Mouse (Mus musculus) urinary bladder, adult 2 months (tissue): ENCODE measurements around the gene 4931406C07Rik. TPM values are rescaled to one million over a fixed set of nuclear protein-coding genes. Genes with fewer than 3 reads are reported as not detected.

Experiments
- DNase-seq: peaks from one replicate; pipeline ENCODE4 v3.0.0; 2022; ENCODE audit warnings: low spot score
- polyA plus RNA-seq: library from polyadenylated mRNA; depleted of rRNA; stranded (reverse); fragments of >200 nt; gene quantifications from 2 replicates; pipeline ENCODE4 v1.2.3, GENCODE M21; 2012

The 4931406C07Rik gene
- polyA plus RNA-seq, 1 experiment: 50.7 TPM

DNA sequence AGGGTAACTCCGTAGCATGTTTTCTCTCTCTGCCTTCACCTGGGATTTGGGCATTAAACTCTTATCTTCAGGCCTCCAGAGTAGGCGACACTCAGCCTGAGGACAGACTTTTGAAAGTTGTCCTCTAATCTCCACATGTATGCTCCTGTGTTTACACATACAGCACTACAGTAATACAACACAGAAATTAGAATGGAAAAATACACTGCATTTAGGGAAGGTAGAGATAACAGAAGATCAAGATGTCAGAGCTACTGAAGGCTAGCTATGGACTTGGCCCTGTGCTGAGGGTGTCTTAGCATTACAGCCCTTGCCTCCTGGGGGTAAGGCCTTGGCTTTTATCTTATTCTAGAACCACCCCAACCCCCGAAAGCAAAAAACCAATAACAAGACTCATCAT, 17.8 kb downstream of the 4931406C07Rik start:
- no peak for DNase-seq

GRCm38 (mm10) chr9:15287846-15288245, 18.4 kb downstream of the 4931406C07Rik start:
- DNase-seq: no peak

DNA sequence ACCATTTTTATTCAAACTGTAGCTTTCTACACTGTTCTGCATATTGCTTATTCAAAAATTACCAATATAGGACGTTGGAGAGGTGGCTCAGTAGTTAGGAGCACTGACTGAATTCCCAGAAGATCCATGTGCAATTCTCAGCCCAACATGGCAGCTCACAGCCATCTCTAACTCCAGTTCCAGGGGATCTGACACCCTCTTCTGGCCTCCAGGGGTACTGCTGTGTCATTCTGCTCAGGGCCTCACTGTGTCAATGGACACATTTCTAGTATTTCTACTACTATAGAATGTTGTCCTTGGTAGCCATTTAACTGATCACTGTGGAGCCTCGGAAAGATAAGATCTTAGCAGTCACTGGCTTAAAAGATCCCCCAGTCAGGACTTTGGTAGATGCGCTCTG, 20.8 kb downstream of the 4931406C07Rik start:
- DNase-seq: no peak

DNA sequence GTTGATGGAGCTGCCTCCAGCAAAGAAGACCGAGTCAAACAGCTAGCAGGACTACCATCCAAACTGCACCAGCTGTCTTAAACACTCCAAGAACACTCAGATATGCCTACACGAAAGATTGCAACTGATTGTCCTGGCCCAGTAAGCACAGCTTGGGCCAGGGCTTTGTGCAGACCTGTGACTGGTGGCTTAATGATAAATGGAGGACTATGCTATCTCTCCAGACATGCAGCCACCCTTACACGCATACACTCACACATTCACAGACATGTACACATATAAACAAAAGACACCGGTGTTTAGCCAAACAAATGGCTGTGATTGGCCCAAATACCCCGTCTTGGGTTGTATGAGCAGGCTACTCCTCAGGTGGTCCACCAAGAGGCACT, 25.8 kb downstream of the 4931406C07Rik start:
- DNase-seq: no peak

GRCm38 (mm10) chr9:15279649-15280490, 26.4 kb downstream of the 4931406C07Rik start, which contains the start of gene Med17:
Gene Med17 (minus strand): TSS chr9:15279931.
- DNase-seq: peak; percentile 82

- no peak for DNase-seq
Observed at GRCm38 (mm10) chr9:15279139-15279648, 27.1 kb downstream of the 4931406C07Rik start.

- no peak for DNase-seq
Observed at GRCm38 (mm10) chr9:15278343-15278742, 27.9 kb downstream of the 4931406C07Rik start.

- no peak for DNase-seq
Observed at GRCm38 (mm10) chr9:15276855-15277254, 29.4 kb downstream of the 4931406C07Rik start.

GRCm38 (mm10) chr9:15273981-15274380, 32.3 kb downstream of the 4931406C07Rik start:
- DNase-seq: no peak

DNA sequence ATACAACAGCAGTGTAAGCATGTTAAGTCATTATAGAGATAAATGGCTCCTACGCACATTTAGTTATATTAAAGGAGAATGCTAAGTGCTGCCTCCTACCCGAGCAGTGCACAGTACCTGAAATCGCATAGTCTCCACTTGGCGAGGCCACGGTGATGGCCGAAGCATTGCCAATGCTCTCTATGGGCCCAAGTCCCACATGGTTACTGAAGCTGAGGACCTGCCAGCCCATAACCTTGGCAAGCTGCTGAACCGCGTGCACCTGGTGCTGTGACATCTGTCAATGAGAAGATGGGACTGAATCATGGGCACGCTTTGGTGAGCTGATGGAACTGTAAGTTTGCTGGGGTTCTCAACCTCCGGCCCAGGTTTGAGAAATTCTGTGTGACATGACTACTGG, 42.8 kb downstream of the 4931406C07Rik start:
- DNase-seq: no peak

- DNase-seq: no peak
Observed at GRCm38 (mm10) chr9:15261980-15262379, 44.3 kb downstream of the 4931406C07Rik start.

DNA sequence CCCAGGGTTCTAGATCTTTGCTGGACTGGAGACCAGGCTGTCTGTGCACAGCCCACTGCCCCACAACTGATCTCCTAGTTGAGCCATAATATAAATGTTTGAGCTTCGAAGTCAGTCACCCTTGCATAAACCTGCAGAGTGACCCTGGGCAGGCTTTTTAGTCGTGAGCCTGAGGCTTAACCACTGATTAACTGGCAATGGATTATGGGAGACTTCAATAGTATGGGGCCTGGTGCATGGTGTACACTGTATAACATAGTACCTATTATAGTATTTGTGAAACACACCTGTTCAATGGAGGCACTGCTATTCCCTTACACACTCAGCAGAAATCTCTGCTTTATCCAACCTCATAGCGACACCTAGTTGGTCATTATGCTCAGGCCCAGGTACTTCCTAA, 50.0 kb downstream of the 4931406C07Rik start:
- DNase-seq: no peak

DNA sequence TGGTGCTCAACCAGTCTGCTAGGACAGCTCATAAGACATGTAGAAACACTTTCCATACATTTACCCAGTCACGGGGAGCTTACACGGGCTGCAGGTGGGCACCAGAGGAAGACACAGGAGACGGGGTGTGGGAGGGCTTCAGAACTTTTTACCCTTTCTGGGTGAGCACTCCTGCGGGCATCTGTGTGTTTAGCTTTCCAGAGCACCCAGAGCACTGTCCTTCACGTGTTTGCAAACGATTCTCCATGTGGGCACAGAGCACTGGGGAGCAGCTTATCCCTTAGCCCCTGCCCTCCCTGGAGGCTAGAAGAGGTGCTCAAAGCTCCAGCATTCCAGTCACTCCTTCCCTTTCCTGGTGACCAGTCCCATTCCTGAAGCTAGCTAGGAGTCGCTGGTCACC, 51.7 kb downstream of the 4931406C07Rik start:
- no peak for DNase-seq

GRCm38 (mm10) chr9:15252196-15252595, 54.1 kb downstream of the 4931406C07Rik start:
- DNase-seq: no peak

GRCm38 (mm10) chr9:15250376-15250775, 55.9 kb downstream of the 4931406C07Rik start:
- no peak for DNase-seq

- DNase-seq: no peak
Observed at GRCm38 (mm10) chr9:15245319-15246075, 60.8 kb downstream of the 4931406C07Rik start.

- DNase-seq: no peak
Observed at GRCm38 (mm10) chr9:15242130-15242529, 64.1 kb downstream of the 4931406C07Rik start.

GRCm38 (mm10) chr9:15241596-15241939, 64.7 kb downstream of the 4931406C07Rik start:
- DNase-seq: no peak

DNA sequence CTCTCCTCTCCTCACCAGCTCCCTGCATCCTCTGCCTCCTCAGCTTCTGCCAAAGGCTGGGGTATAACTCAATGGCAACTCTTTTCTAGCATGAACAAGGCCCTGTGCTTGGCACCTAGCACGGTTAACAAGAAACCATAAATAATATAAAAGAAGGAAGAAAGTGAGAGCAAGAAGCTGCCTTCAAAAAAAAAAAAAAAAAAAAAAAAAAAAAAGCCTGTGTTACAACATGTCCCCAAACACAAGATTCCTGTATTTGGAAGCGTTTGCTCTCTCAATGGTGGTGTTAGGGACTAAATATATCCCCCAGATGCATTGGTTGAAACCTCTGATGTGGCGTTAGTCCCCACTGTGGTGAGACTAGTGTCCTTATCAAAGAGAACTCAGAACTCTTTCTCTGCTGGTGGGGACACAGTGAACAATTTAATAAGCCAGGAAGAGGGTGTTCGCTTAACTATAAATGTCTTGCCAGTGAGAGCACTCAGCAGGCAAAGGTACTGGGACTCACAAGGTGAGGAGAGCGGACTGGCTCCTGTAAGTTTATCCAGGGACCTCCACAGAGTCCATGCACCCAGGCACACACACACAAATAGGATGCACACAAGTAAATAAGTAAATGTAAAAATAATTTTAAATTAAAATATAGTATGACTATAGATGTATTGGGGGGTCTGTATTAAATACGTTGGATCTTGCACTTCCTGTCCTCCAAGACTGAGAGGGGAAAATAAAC, 65.2 kb downstream of the 4931406C07Rik start:
- DNase-seq: no peak

GRCm38 (mm10) chr9:15240006-15240405, 66.2 kb downstream of the 4931406C07Rik start:
- no peak for DNase-seq

DNA sequence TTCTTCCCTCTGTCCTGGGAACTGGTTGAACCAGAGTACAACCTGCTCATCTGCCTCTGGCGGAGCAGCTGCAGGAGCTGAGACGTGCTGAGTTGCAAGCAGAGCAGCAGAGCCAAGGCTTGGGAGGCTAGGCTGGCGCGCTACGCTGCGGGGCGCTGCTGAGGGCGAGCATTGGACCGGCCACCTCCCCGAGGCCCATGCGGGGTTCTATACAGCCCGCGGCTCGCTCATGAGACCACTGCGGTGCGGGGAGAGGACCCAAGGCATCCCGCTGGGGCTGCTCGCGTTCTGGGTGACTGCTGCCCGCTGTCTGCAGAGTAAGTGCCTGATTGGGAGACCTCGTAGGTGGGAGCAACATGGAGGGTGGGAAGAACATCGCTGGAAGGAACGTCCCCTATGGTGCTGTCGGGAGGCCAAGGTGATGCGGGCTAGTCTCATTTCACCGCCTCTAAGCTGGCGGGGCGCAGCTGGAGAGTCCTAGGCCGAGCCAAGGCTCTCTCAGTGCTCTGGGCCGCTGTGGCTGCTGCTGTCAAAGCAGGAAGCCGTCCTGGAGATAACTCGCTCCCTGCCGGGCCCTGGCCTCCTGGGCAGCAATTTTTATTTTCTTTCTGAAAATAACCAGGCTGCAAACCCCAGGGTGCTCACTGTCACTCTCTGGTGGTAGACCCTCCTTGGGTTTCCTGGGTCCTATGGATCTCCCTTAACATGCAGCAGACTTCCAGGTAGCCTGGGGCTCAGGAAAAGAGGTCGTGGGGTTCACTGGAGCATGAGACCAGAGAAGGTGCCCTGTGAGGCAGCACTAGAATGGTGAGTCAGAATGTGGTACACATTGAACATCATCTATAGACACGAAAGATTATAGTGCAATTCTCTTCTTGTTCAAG, 67.0 kb downstream of the 4931406C07Rik start, which contains the start of gene Vstm5:
Gene Vstm5, plus strand, starts transcription at position 4 of the 884 bp plus-strand sequence.
- DNase-seq: no peak
